ENCODE assay signal across 28 mouse cellular contexts in genomic region chr3:57603891-57604617, GRCm38 (mm10). TPM values are rescaled to one million over a fixed set of nuclear protein-coding genes. Genes with fewer than 3 reads are reported as not detected.
DNase-seq lines count a peak whose midpoint lies in the region; ATAC-seq lines count a peak whose summit lies in the region.
"Had no signal": no experiment of that assay in that cellular context is flagged by ENCODE, and none has a peak within 500 bp of the region (broad histone marks: within the 10 kb centered on the region; RNA-seq: fewer than 3 reads in every experiment).

No protein-coding gene starts in this region.

- H3K4me1 ChIP-seq in lung, embryonic 16.5 days (replicated peaks; ENCODE audit: control insufficient read depth, insufficient read depth, low read length), result peaks cover 6% of the 10 kb centered on the region; the same call in 1 of the 2 replicates
- H3K4me1 ChIP-seq: hindbrain, embryonic 15.5 days; liver, embryonic 15.5 days; midbrain, embryonic 12.5 days; neural tube, embryonic 12.5 days had no signal

- no peaks in the 10 kb centered on the region for H3K9me3 ChIP-seq in lung, embryonic 16.5 days (ENCODE audit: control insufficient read depth, low read length)
- H3K9me3 ChIP-seq: hindbrain, embryonic 15.5 days; kidney, embryonic 15.5 days; liver, embryonic 15.5 days; midbrain, embryonic 12.5 days; neural tube, embryonic 12.5 days had no signal

- no peak overlapping the region for H3K4me3 ChIP-seq in lung, embryonic 16.5 days (ENCODE audit: low read length)
- H3K4me3 ChIP-seq: hindbrain, embryonic 15.5 days; kidney, embryonic 15.5 days; left cerebral cortex, adult 2 months; liver, embryonic 15.5 days; midbrain, embryonic 12.5 days; neural tube, embryonic 12.5 days had no signal

- no peak overlapping the region for H3K4me2 ChIP-seq in lung, embryonic 16.5 days (ENCODE audit: low read depth, low read length)
- H3K4me2 ChIP-seq: heart, embryonic 11.5 days; hindbrain, embryonic 15.5 days; kidney, embryonic 15.5 days; liver, embryonic 15.5 days; midbrain, embryonic 12.5 days; neural tube, embryonic 12.5 days had no signal

- H3K27ac ChIP-seq in lung, embryonic 16.5 days (ENCODE audit: low read length), result peak overlapping the region; percentile 40
- H3K27ac ChIP-seq: hindbrain, embryonic 15.5 days; kidney, embryonic 15.5 days; left cerebral cortex, adult 2 months; liver, embryonic 15.5 days; midbrain, embryonic 12.5 days; neural tube, embryonic 12.5 days had no signal

- no peaks in the 10 kb centered on the region for H3K36me3 ChIP-seq in lung, embryonic 16.5 days (ENCODE audit: control insufficient read depth, insufficient read depth, low read length)
- H3K36me3 ChIP-seq: hindbrain, embryonic 15.5 days; kidney, embryonic 15.5 days; liver, embryonic 15.5 days; midbrain, embryonic 12.5 days; neural tube, embryonic 12.5 days had no signal

- peak; percentile 71 for DNase-seq in heart, adult 11 months
- no peak for DNase-seq in heart, postnatal 14 days
- peak; percentile 18 to 28 for DNase-seq in kidney, adult 8-10 months
- DNase-seq in kidney, postnatal 4 days, result no peak
- DNase-seq in lung, postnatal 25 days (ENCODE audit: low spot score), result no peak
- DNase-seq in thymus, postnatal 4 days, result no peak
- DNase-seq in left cerebral cortex, adult 8-10 months (ENCODE audit: low spot score in 2 of 2), result no peak
- DNase-seq: adrenal gland, postnatal 36 days; cerebellum, adult 11 months; cerebellum, adult 9-11 months; gastrocnemius, postnatal 36 days; layer of hippocampus, adult 9-11 months; left cerebral cortex, postnatal 4 days; lung, postnatal 10 days; right cerebral cortex, postnatal 14 days; thymus, postnatal 14 days had no signal

- intact Hi-C loops in heart, postnatal 14 days (cut with DNase I), result no loop called here

- 63% methylated on average over 5 of the region's 5 CpGs for WGBS in lung, embryonic 16.5 days

- no peak overlapping the region for H3K9ac ChIP-seq in lung, embryonic 16.5 days (ENCODE audit: low read length)
- H3K9ac ChIP-seq: forebrain, postnatal 0 days; hindbrain, embryonic 15.5 days; kidney, embryonic 15.5 days; liver, embryonic 15.5 days; midbrain, embryonic 12.5 days; neural tube, embryonic 12.5 days had no signal

- H3K27me3 ChIP-seq in lung, embryonic 16.5 days (ENCODE audit: control insufficient read depth, insufficient read depth, low read depth, low read length), result no peaks in the 10 kb centered on the region
- H3K27me3 ChIP-seq: hindbrain, embryonic 15.5 days; kidney, embryonic 15.5 days; liver, embryonic 15.5 days; midbrain, embryonic 12.5 days; neural tube, embryonic 12.5 days had no signal

- ATAC-seq in lung, embryonic 16.5 days (ENCODE audit: low read depth), result peak; percentile 18; the same call in 1 of the 2 replicates
- ATAC-seq: CD4-positive, CD25-positive, alpha-beta regulatory T cell, adult 4 months had no signal

RNA-seq across cellular contexts. Expression of gene Wwtr1, which starts 28.3 kb away (rescaled TPM):
- total RNA-seq in heart, postnatal 14 days (2021), result 10 to 100 TPM; 65.6 to 75.2 TPM
- 27.5 and 29.9 TPM in 2 replicates for polyA plus RNA-seq in lung, embryonic 16.5 days (2015; fragmentation: Nextera tagmentation; extraction: Ambion mirVana)
- total RNA-seq in left cerebral cortex, adult 8-10 months (2022), result 10 to 100 TPM; 11.3 to 13.5 (median 12.4) TPM
- total RNA-seq: common myeloid progenitor, adult 5-6 weeks; monocyte, adult 5-6 weeks had no signal
- polyA plus RNA-seq: CD4-positive, CD25-positive, alpha-beta regulatory T cell, adult 4 months had no signal

RNA-seq across cellular contexts. Expression of gene Commd2, which starts 47.5 kb away (rescaled TPM):
- 10 to 100 TPM; 13.9 to 14.2 TPM for total RNA-seq in heart, postnatal 14 days (2021)
- 91.1 and 96.8 TPM in 2 replicates for polyA plus RNA-seq in lung, embryonic 16.5 days (2015; fragmentation: Nextera tagmentation; extraction: Ambion mirVana)
- total RNA-seq in left cerebral cortex, adult 8-10 months (2022), result 10 to 100 TPM; 18.5 to 20.9 (median 19.2) TPM

Comparison
In these comparisons a context has a peak if more than half of its experiments do, and no peak if none do; other contexts are left out.
1. DNase-seq: peak in heart, adult 11 months (single experiment) and kidney, adult 8-10 months (2 of 2); none in heart, postnatal 14 days (0 of 2), kidney, postnatal 4 days (0 of 2), lung, postnatal 25 days (single experiment), thymus, postnatal 4 days (single experiment) and left cerebral cortex, adult 8-10 months (0 of 2).
2. RNA of gene Wwtr1, which starts 28.3 kb away (total RNA-seq): 65.6 to 75.2 TPM in heart, postnatal 14 days; 11.3 to 13.5 TPM in left cerebral cortex, adult 8-10 months; every median in the first group is over 4 times any median in the second.